Mouse (Mus musculus): ENCODE data around the gene Hmg20a. TPM values are rescaled to one million over a fixed set of nuclear protein-coding genes. Genes with fewer than 3 reads are reported as not detected.

Hmg20a gene
- polyA plus RNA-seq, 1 experiment from 2014 or later, result 73.0 TPM

DNA sequence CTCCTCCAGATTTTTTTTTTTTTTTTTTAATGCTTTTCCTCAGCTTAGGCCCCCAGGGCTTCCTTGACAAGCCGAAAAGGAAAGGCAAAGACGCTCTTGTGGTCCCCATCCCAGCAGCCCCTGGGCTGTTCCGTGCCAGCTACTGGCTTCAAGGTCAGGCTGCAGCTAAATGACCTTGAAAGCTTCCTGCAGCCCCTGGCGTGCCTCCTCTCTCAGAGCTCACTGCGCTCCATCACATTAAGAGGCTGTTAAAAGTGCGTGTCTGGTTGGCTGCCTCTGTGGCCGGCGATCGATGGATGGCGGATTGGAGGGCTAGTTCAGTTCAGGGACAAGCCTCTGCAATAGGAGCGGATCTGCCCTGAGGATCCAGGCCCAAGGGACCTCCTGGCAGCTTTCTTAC lies 117.0 kb downstream of the Hmg20a start:
- Histone ChIP-seq H3K9ac (no peak overlapping the region), H3K36me3 (no peaks in the 10 kb centered on the region), H3K4me2 (replicated peaks) (0 out of 2 replicates have a peak overlapping the region, but pooled peaks have one; percentile 21), H3K4me3 (no peak overlapping the region), H3K9me3 (no peaks in the 10 kb centered on the region), H3K4me1 (peaks cover 6% of the 10 kb centered on the region; the same call in 1 of the 2 replicates), H3K27me3 (0 out of 2 replicates have a peak, but pooled peaks cover 2% of the 10 kb centered on the region), H3K27ac (no peak overlapping the region)
- 27% methylated on average over 11 of the region's 11 CpGs for WGBS
- ATAC-seq (ENCODE audit: insufficient number of reproducible peaks, insufficient read depth, low FRiP score, low TSS enrichment), result no peak

DNA sequence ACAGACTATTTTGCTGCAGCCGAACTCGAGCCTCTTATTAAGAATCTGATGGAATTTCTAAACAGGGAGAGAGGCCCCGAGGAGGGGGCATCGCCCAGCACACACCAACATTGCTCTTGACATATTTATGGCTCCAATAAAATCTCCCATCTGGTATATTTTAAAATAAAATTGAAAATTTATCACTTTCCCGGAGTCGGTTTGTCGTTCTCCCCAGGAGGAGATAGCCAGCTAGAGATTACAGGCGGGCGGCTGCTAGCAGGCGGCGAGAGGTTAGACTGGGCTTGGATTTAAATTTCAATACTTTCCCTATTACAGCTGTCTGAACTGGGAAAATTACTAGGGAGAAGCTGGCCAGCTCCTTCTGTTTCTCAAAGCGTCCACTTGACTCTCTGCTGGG lies 121.6 kb downstream of the Hmg20a start:
- 51% methylated on average over 12 of the region's 12 CpGs for WGBS
- Histone ChIP-seq H3K27ac (no peak overlapping the region), H3K9ac (no peak overlapping the region), H3K4me1 (peaks cover 7% of the 10 kb centered on the region; the same call in 1 of the 2 replicates), H3K4me3 (no peak overlapping the region), H3K4me2 (replicated peaks) (no peak overlapping the region), H3K9me3 (no peaks in the 10 kb centered on the region), H3K36me3 (no peaks in the 10 kb centered on the region), H3K27me3 (0 out of 2 replicates have a peak, but pooled peaks cover 2% of the 10 kb centered on the region)
- no peak for ATAC-seq (ENCODE audit: insufficient number of reproducible peaks, insufficient read depth, low FRiP score, low TSS enrichment)

DNA sequence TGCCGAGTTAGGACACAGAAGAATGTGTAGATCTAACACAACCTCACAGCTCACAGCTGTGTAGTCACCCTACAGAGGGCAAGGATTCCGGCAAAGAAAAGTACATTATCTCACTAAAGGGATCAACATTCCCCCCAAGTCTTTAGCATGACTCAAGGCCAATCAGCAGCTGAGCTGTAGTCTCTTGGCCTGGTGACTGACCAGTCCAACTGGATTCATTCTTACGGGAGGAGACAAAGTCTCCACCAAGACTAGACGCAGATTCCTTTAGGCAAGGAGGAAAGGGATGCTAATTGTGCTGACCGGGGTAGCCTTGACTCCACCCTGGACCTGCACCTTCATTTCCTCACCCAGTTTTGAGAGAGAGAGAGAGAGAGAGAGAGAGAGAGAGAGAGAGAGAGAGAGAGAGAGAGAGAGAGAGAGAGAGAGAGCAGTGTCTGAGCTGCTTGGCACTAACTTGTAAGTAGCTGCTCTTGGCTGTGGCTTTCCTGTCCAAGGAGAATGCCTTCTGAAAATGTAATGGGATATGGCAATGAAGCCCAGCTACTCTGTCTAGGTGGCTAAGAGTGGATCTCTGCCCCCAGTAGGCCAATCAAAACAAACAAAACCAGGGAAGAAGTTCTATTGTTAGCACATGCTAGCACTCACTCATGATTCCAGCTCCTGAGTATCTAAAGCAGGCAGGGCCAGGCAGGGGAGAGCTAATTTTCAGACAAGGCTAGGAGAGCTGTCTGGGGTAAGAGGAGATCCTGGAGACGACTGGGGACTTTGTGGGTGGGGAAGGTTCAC lies 126.5 kb downstream of the Hmg20a start:
- WGBS, result 58% methylated on average over 6 of the region's 6 CpGs
- ATAC-seq (ENCODE audit: insufficient number of reproducible peaks, insufficient read depth, low FRiP score, low TSS enrichment), result no peak
- Histone ChIP-seq H3K27me3 (no peaks in the 10 kb centered on the region), H3K27ac (no peak overlapping the region), H3K36me3 (no peaks in the 10 kb centered on the region), H3K4me1 (peaks cover 11% of the 10 kb centered on the region; the same call in 1 of the 2 replicates), H3K4me3 (no peak overlapping the region), H3K4me2 (replicated peaks) (no peak overlapping the region), H3K9me3 (no peaks in the 10 kb centered on the region), H3K9ac (no peak overlapping the region)

Other genes starting within 250 kb of the Hmg20a start
- 11.0 and 12.0 TPM in 2 replicates for gene Peak1, start 542 bp upstream of the Hmg20a start, polyA plus RNA-seq (2016; fragmentation: Nextera tagmentation; extraction: Ambion mirVana)

Data from embryonic facial prominence, embryonic 12.5 days (tissue).